Mouse (Mus musculus) forebrain, embryonic 14.5 days (tissue): ENCODE results near the gene Lsm7. TPM values are rescaled to one million over a fixed set of nuclear protein-coding genes. Genes with fewer than 3 reads are reported as not detected.
A peak's percentile ranks its signal among the peaks of the same experiment; 100 is the strongest.

Experiments used
- ATAC-seq: fragments of 200-750 bp; cut with Nextera tagmentation; 2 replicates; pipeline ENCODE4 v1.8.0; 2017; ENCODE audit warnings: mild to moderate bottlenecking, moderate library complexity
- DNase-seq: peaks from one replicate; pipeline ENCODE4 v3.0.0-alpha.2; 2015; ENCODE audit warnings: low spot score
- H3K27ac ChIP-seq: fragments of 300-500 bp; sonication (generic); 2 replicates; pipeline ENCODE4 v1.5.1; 2014; ENCODE audit warnings: low read depth, mild to moderate bottlenecking, control low read depth, low read length, moderate library complexity
- H3K27me3 ChIP-seq: fragments of 300-500 bp; sonication (generic); replicated peaks from 2 replicates; pipeline ENCODE4 v1.6.1; 2014; ENCODE audit warnings: low read length, control low read depth, mixed read lengths; ENCODE audit not compliant: control insufficient read depth, insufficient read depth
- H3K36me3 ChIP-seq: fragments of 300-500 bp; sonication (generic); 2 replicates; pipeline ENCODE4 v1.6.1; 2014; ENCODE audit warnings: low read length, control low read depth; ENCODE audit not compliant: control insufficient read depth, insufficient read depth
- H3K4me1 ChIP-seq: fragments of 300-500 bp; sonication (generic); 2 replicates; pipeline ENCODE4 v1.6.1; 2014; ENCODE audit warnings: antibody characterized with exemption, low read length, control low read depth; ENCODE audit not compliant: control insufficient read depth, insufficient read depth
- H3K4me2 ChIP-seq: fragments of 300-500 bp; sonication (generic); 2 replicates; pipeline ENCODE4 v1.6.1; 2014; ENCODE audit warnings: mild to moderate bottlenecking, control low read depth, low read length
- H3K4me3 ChIP-seq: fragments of 300-500 bp; sonication (generic); 2 replicates; pipeline ENCODE4 v1.5.1; 2014; ENCODE audit warnings: low read depth, low read length, control low read depth
- H3K9ac ChIP-seq: fragments of 300-500 bp; sonication (generic); 2 replicates; pipeline ENCODE4 v1.6.1; 2014; ENCODE audit warnings: mild to moderate bottlenecking, low read length, control low read depth, moderate library complexity
- H3K9me3 ChIP-seq: fragments of 300-500 bp; sonication (generic); replicated peaks from 2 replicates; pipeline ENCODE4 v1.6.1; 2016; ENCODE audit warnings: low read length, control low read depth, mixed read lengths; ENCODE audit not compliant: control insufficient read depth
- WGBS: fragments of 180-500 bp; shearing (Covaris S2); extraction: QIAGEN DNeasy Blood & Tissue Kit; methylation state at CpG from one replicate; pipeline ENCODE4 v1.1.7; 2014; 5-methylcytosine and 5-hydroxymethylcytosine counted together
- microRNA counts: library from miRNA; unstranded; fragments of <30 nt; microRNA quantifications from one replicate; lab custom pipeline; 2016
- microRNA-seq: library from miRNA; unstranded; fragments of <30 nt; microRNA quantifications from one replicate; pipeline ENCODE4, GENCODE M21; 2016
- polyA plus RNA-seq: library from polyadenylated mRNA; unstranded; fragments of >200 nt; fragmentation: Nextera tagmentation; extraction: Ambion mirVana; gene quantifications from 2 replicates; pipeline ENCODE4 v1.2.1, GENCODE M21; 2014

The Lsm7 gene
- polyA plus RNA-seq, 1 experiment from 2014 or later: 372 TPM

GRCm38 (mm10) chr10:80806341-80807056 lies 48.5 kb downstream of the Lsm7 start:
- Histone ChIP-seq H3K27ac (peak overlapping the region; percentile 80), H3K9me3 (no peaks in the 10 kb centered on the region), H3K4me3 (peak overlapping the region; percentile 43), H3K36me3 (peaks cover 40% of the 10 kb centered on the region), H3K9ac (peak overlapping the region; percentile 74), H3K4me2 (peak overlapping the region; percentile 94), H3K27me3 (peaks cover 17% of the 10 kb centered on the region), H3K4me1 (peaks cover 12% of the 10 kb centered on the region)
- ATAC-seq (peak; percentile 7; the same call in 1 of the 2 replicates), DNase-seq (no peak)
- WGBS: 48% methylated on average over 34 of the region's 34 CpGs

- Histone ChIP-seq H3K4me3 (no peak overlapping the region), H3K27ac (no peak overlapping the region), H3K27me3 (peaks cover 17% of the 10 kb centered on the region), H3K9ac (no peak overlapping the region), H3K4me2 (no peak overlapping the region), H3K36me3 (peaks cover 45% of the 10 kb centered on the region), H3K9me3 (no peaks in the 10 kb centered on the region), H3K4me1 (peaks cover 12% of the 10 kb centered on the region)
- DNase-seq (peak; percentile 51), ATAC-seq (0 out of 2 replicates have a peak, but pooled peaks have one; percentile 21)
- WGBS: 21% methylated on average over 3 of the region's 3 CpGs
Observed at GRCm38 (mm10) chr10:80805925-80806324, 49.1 kb downstream of the Lsm7 start.

DNA sequence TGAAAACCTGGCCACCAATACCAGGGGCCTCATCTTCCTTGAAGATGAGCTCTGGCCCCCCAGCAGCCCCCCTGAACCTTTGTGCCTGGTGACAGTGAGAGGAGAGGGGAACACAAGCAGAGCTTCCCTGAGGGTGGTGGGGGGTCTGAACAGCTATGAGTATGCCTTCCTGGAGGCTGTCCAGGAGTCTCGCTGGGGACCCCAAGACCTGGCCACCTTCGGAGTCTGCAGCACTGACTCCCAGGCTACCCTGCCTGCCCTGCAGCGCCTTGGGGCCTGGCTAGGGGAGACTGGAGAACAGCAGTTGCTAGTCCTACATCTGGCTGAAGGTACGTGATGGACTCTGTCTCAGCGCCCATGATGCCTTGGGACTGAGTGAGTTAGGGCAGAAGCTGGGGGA lies 49.7 kb downstream of the Lsm7 start:
- H3K9ac ChIP-seq: no peak overlapping the region
- H3K4me1 ChIP-seq: peaks cover 13% of the 10 kb centered on the region
- no peaks in the 10 kb centered on the region for H3K9me3 ChIP-seq
- H3K27ac ChIP-seq: no peak overlapping the region
- peaks cover 16% of the 10 kb centered on the region for H3K27me3 ChIP-seq
- H3K4me3 ChIP-seq: no peak overlapping the region
- ATAC-seq (no peak), DNase-seq (no peak)
- H3K36me3 ChIP-seq: peaks cover 51% of the 10 kb centered on the region
- no peak overlapping the region for H3K4me2 ChIP-seq
- 74% methylated on average over 5 of the region's 5 CpGs for WGBS

DNA sequence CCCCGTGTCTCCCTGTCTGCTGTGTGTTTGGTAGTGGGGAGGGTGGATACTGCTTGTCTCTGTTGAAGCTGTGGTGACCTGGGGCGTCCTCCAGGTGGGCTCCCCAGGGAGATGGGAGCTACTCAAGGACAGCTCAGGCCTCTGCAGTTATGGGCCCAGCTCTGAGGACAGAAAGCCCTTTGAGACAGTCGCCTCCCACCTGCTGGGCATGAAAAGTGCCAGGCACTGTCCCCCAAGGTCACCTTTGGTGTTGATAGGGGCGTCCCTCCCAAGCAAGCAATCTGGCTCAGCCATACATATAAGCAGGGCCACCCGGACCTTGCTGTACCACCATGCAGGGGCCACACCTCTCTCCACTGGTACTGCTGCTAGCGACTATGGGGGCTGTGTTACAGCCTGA lies 50.1 kb downstream of the Lsm7 start, which contains the start of gene Amh:
TSS of gene Amh (plus strand) at position 328 of the 400 bp plus-strand sequence.
- no peak within 1 kb of the TSS for H3K4me3 ChIP-seq
- peaks cover 13% of the 10 kb centered on the region for H3K4me1 ChIP-seq
- no peak within 1 kb of the TSS for H3K27ac ChIP-seq
- no peaks in the 10 kb centered on the region for H3K9me3 ChIP-seq
- ATAC-seq (no peak), DNase-seq (no peak)
- H3K4me2 ChIP-seq: no peak within 1 kb of the TSS
- peaks cover 55% of the 10 kb centered on the region for H3K36me3 ChIP-seq
- peaks cover 12% of the 10 kb centered on the region for H3K27me3 ChIP-seq
- 60% methylated on average over 6 of the region's 6 CpGs for WGBS
- no peak within 1 kb of the TSS for H3K9ac ChIP-seq

DNA sequence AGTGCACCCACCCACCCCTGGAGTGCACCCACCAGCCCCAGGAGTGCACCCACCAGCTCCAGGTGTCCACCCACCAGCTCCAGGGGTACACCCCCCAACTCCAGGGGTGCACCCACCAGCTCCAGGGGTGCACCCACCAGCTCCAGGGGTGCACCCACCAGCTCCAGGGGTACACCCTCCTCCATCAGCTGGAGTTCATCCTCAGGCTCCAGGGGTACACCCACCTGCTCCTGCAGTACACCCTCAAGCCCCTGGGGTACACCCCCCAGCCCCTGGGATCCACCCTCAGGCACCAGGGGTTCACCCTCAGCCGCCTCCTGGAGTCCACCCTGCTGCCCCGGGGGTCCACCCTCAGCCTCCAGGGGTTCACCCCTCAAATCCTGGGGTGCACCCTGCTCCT lies 50.7 kb downstream of the Lsm7 start:
- H3K9me3 ChIP-seq: no peaks in the 10 kb centered on the region
- no peak overlapping the region for H3K9ac ChIP-seq
- H3K36me3 ChIP-seq: peaks cover 55% of the 10 kb centered on the region
- H3K4me3 ChIP-seq: no peak overlapping the region
- H3K27ac ChIP-seq: no peak overlapping the region
- H3K4me2 ChIP-seq: no peak overlapping the region
- no peak for DNase-seq
- peaks cover 8% of the 10 kb centered on the region; the same call in 1 of the 2 replicates for H3K27me3 ChIP-seq
- peaks cover 18% of the 10 kb centered on the region for H3K4me1 ChIP-seq
- 96% methylated on average over 2 of the region's 2 CpGs for WGBS
- no peak for ATAC-seq

DNA sequence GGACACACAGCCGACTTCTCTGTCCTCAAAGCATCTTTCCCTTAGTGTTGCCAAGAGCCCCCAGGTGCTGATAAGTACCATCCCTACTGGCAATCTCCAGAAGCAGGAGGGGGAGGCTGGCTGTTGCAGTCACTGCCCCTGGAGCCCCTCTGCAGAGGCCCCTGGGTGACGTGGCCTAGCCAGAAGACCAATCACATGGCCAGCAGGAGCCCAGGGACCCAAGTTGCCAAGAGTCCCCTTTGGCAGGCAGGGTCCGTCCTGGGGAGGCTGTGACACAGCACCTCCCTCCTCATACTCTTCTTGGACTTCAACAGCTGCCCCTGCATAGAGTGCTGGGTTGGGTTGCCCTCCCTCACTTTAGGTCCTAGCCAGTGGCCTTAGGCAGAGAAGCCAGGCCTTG lies 52.0 kb downstream of the Lsm7 start:
- peaks cover 55% of the 10 kb centered on the region for H3K36me3 ChIP-seq
- H3K27me3 ChIP-seq: 0 out of 2 replicates have a peak, but pooled peaks cover 1% of the 10 kb centered on the region
- H3K9ac ChIP-seq: no peak overlapping the region
- no peak overlapping the region for H3K4me3 ChIP-seq
- 85% methylated on average over 3 of the region's 3 CpGs for WGBS
- no peak overlapping the region for H3K27ac ChIP-seq
- DNase-seq (no peak), ATAC-seq (no peak)
- H3K4me2 ChIP-seq: no peak overlapping the region
- H3K4me1 ChIP-seq: peaks cover 20% of the 10 kb centered on the region
- no peaks in the 10 kb centered on the region for H3K9me3 ChIP-seq

MicroRNAs encoded within 50 kb of the gene (microRNA counts, 519-probe panel; counts per million panel counts)
- microRNA mmu-miR-1982 (lab: Ali Mortazavi, UCI): not detected

Small RNA genes lying within 50 kb of the gene (microRNA-seq; reads per million reads assigned to microRNA genes)
- 4.6 reads per million, percentile 24 among the genes with 10 or more reads in this experiment for gene Mir1982

Other genes starting within 250 kb of the Lsm7 start
- gene Gm49322, start 249.2 kb downstream of the Lsm7 start, polyA plus RNA-seq: 1.1 and 1.6 TPM in 2 replicates
- gene Csnk1g2, start 232.4 kb downstream of the Lsm7 start, polyA plus RNA-seq: 35.9 and 49.2 TPM in 2 replicates
- 42.6 and 52.2 TPM in 2 replicates for gene Btbd2, start 198.1 kb downstream of the Lsm7 start, polyA plus RNA-seq
- 43.1 and 49.1 TPM in 2 replicates for gene Mknk2, start 177.1 kb downstream of the Lsm7 start, polyA plus RNA-seq
- gene Mob3a, start 153.2 kb downstream of the Lsm7 start, polyA plus RNA-seq: 35.7 and 37.2 TPM in 2 replicates
- gene Izumo4, start 153.0 kb downstream of the Lsm7 start, polyA plus RNA-seq: 16.0 and 21.5 TPM in 2 replicates
- 81.0 and 99.5 TPM in 2 replicates for gene Ap3d1, start 112.9 kb downstream of the Lsm7 start, polyA plus RNA-seq
- gene Dot1l, start 100.0 kb downstream of the Lsm7 start, polyA plus RNA-seq: 13.6 and 19.3 TPM in 2 replicates
- 66.6 and 71.7 TPM in 2 replicates for gene Sf3a2, start 57.0 kb downstream of the Lsm7 start, polyA plus RNA-seq
- 140 and 143 TPM in 2 replicates for gene Plekhj1, start 56.6 kb downstream of the Lsm7 start, polyA plus RNA-seq
- 0.10 TPM in 1 of 2 replicates, not detected in the other for gene Amh, start 50.0 kb downstream of the Lsm7 start, polyA plus RNA-seq
- gene Jsrp1, start 41.7 kb downstream of the Lsm7 start, polyA plus RNA-seq: 0.30 and 0.31 TPM in 2 replicates
- 1,568 and 1,701 TPM in 2 replicates for gene Oaz1, start 28.6 kb downstream of the Lsm7 start, polyA plus RNA-seq
- gene Lingo3, start 11.2 kb downstream of the Lsm7 start, polyA plus RNA-seq: 2.7 and 4.7 TPM in 2 replicates
- gene Sppl2b, start 66 bp upstream of the Lsm7 start, polyA plus RNA-seq: 30.4 and 44.6 TPM in 2 replicates
- gene Tmprss9, start 16.6 kb upstream of the Lsm7 start, polyA plus RNA-seq: 0.10 and 0.13 TPM in 2 replicates
- 355 and 398 TPM in 2 replicates for gene Timm13, start 45.8 kb upstream of the Lsm7 start, polyA plus RNA-seq
- 12.1 and 14.4 TPM in 2 replicates for gene Lmnb2, start 63.0 kb upstream of the Lsm7 start, polyA plus RNA-seq
- 5.2 and 6.2 TPM in 2 replicates for gene Gadd45b, start 74.9 kb upstream of the Lsm7 start, polyA plus RNA-seq
- gene Gng7, start 159.7 kb upstream of the Lsm7 start, polyA plus RNA-seq: 15.3 and 20.8 TPM in 2 replicates
- gene Diras1, start 170.5 kb upstream of the Lsm7 start, polyA plus RNA-seq: 19.0 and 21.0 TPM in 2 replicates
- gene Slc39a3, start 182.2 kb upstream of the Lsm7 start, polyA plus RNA-seq: 20.7 and 26.9 TPM in 2 replicates
- gene Sgta, start 205.0 kb upstream of the Lsm7 start, polyA plus RNA-seq: 304 and 312 TPM in 2 replicates
- 38.9 and 45.6 TPM in 2 replicates for gene Thop1, start 214.8 kb upstream of the Lsm7 start, polyA plus RNA-seq
- gene Creb3l3, start 243.7 kb upstream of the Lsm7 start, polyA plus RNA-seq: 0.14 and 0.25 TPM in 2 replicates